Mouse (Mus musculus) E14TG2a.4 (cell line): ENCODE measurements around the gene Inf2.

Experiments
- CTCF ChIP-seq: conservative IDR thresholded peaks from 2 replicates; pipeline ENCODE4 v1.5.1; 2014; ENCODE audit warnings: low read length
- NANOG ChIP-seq: IDR thresholded peaks from 2 replicates; pipeline ENCODE4 v1.6.1; 2014; ENCODE audit warnings: borderline replicate concordance, low read length, mixed read lengths
- POU5F1 ChIP-seq: IDR thresholded peaks from 2 replicates; pipeline ENCODE4 v1.6.1; 2014; ENCODE audit warnings: low read length, borderline replicate concordance

GRCm38 (mm10) chr12:112596891-112597500 lies 8.4 kb downstream of the Inf2 start:
- TF ChIP-seq CTCF (no peak), NANOG (no peak), POU5F1 (no peak)
